Mouse (Mus musculus) liver, postnatal 0 days (tissue): ENCODE results near the gene Grid1. TPM values are rescaled to one million over a fixed set of nuclear protein-coding genes. Genes with fewer than 3 reads are reported as not detected.

ENCODE experiments used
- ATAC-seq: fragments of 200-750 bp; cut with Nextera tagmentation; 2 replicates; pipeline ENCODE4 v1.8.0; 2017; ENCODE audit warnings: mild to moderate bottlenecking, moderate library complexity
- DNase-seq: peaks from one replicate; pipeline ENCODE4 v3.0.0-alpha.2; 2016
- H3K27ac ChIP-seq: fragments of 300-500 bp; sonication (generic); 2 replicates; pipeline ENCODE4 v1.5.1; 2014; ENCODE audit warnings: antibody characterized with exemption, moderate library complexity, mild to moderate bottlenecking, low read depth
- H3K27me3 ChIP-seq: fragments of 300-500 bp; sonication (generic); 2 replicates; pipeline ENCODE4 v1.6.1; 2014; ENCODE audit warnings: low read length, control low read depth, mixed read lengths; ENCODE audit not compliant: insufficient read depth
- H3K36me3 ChIP-seq: fragments of 300-500 bp; sonication (generic); replicated peaks from 2 replicates; pipeline ENCODE4 v1.6.1; 2014; ENCODE audit warnings: mild to moderate bottlenecking, control low read depth, low read length, moderate library complexity, mixed read lengths; ENCODE audit not compliant: insufficient read depth
- H3K4me1 ChIP-seq: fragments of 300-500 bp; sonication (generic); 2 replicates; pipeline ENCODE4 v1.6.1; 2014; ENCODE audit warnings: antibody characterized with exemption, mild to moderate bottlenecking, control low read depth; ENCODE audit not compliant: insufficient read depth
- H3K4me2 ChIP-seq: fragments of 300-500 bp; sonication (generic); 2 replicates; pipeline ENCODE4 v1.6.1; 2014; ENCODE audit warnings: low read depth, mild to moderate bottlenecking, low read length, moderate library complexity, mixed read lengths
- H3K4me3 ChIP-seq: fragments of 300-500 bp; sonication (generic); 2 replicates; pipeline ENCODE4 v1.5.1; 2014; ENCODE audit warnings: low read depth, low read length
- H3K9ac ChIP-seq: fragments of 300-500 bp; sonication (generic); replicated peaks from 2 replicates; pipeline ENCODE4 v1.6.1; 2014; ENCODE audit warnings: mild to moderate bottlenecking, moderate library complexity
- H3K9me3 ChIP-seq: fragments of 300-500 bp; sonication (generic); 2 replicates; pipeline ENCODE4 v1.6.1; 2016; ENCODE audit warnings: mild to moderate bottlenecking, control low read depth, low read length, mixed read lengths
- CTCF ChIP-seq: sonication (generic); IDR thresholded peaks from 2 replicates; pipeline ENCODE4 v1.5.1; 2016; ENCODE audit warnings: antibody characterized with exemption, low read depth
- EP300 ChIP-seq: IDR thresholded peaks from 2 replicates; pipeline ENCODE4 v1.6.1; 2016; ENCODE audit warnings: antibody characterized with exemption, low read depth, mild to moderate bottlenecking
- WGBS: fragments of 180-500 bp; shearing (Covaris S2); extraction: QIAGEN DNeasy Blood & Tissue Kit; methylation state at CpG from one replicate; pipeline ENCODE4 v1.1.7; 2014; ENCODE audit not compliant: insufficient replicate concordance; 5-methylcytosine and 5-hydroxymethylcytosine counted together
- polyA plus RNA-seq: library from polyadenylated mRNA; unstranded; fragments of >200 nt; fragmentation: Nextera tagmentation; extraction: Ambion mirVana; gene quantifications from 2 replicates; pipeline ENCODE4 v1.2.1, GENCODE M21; 2015

Gene Grid1
- polyA plus RNA-seq, 1 experiment from 2014 or later, result not detected

DNA sequence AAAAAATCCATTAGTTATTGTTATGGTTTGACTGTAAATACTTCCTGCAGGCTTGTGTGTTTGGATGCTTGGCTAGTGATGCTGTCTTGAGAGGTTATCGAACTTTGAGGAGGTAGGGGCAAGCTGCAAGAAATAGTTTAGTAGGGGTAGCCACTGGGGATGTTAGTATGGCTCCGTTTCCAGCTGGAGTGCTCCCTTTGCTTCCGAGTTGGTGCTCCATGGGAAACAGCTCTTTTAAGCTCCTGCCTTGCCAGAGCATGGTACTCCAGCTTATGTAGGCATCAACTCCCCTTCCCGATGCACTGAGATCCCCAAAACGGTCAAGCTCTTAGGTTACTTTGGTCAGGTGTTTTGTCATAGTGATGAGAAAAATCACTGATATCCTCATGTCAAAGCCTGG, 407.7 kb downstream of the Grid1 start:
- H3K4me3 ChIP-seq, result no peak overlapping the region
- H3K9me3 ChIP-seq, result no peaks in the 10 kb centered on the region
- TF ChIP-seq EP300, result no peak
- no peak overlapping the region for H3K9ac ChIP-seq
- H3K4me1 ChIP-seq, result no peaks in the 10 kb centered on the region
- H3K27ac ChIP-seq, result no peak overlapping the region
- ATAC-seq (no peak), DNase-seq (no peak)
- no peaks in the 10 kb centered on the region for H3K36me3 ChIP-seq
- WGBS, result 73% methylated on average over 5 of the region's 5 CpGs
- H3K4me2 ChIP-seq, result no peak overlapping the region
- no peaks in the 10 kb centered on the region for H3K27me3 ChIP-seq

DNA sequence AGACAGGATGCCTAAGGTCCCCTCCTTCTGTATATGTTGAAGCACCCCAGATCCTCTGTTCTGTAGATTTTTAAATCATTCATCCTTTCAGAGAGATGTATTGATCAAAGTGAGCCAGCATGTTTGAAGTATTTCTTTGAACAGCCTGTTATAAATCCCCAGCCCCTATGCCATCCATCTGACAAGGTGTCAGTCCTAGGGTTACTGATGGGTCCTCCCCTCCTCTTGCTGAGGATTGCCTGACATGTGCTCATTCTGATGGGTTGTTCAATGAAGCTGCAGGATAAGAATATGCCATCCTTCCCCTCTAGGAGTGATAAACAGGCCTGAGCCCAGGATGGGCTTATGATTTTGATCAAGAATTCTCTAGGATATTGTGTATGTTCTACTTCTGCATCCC, 411.5 kb downstream of the Grid1 start:
- H3K27ac ChIP-seq, result no peak overlapping the region
- no peaks in the 10 kb centered on the region for H3K36me3 ChIP-seq
- no peak overlapping the region for H3K9ac ChIP-seq
- ATAC-seq (no peak), DNase-seq (no peak)
- no peak overlapping the region for H3K4me3 ChIP-seq
- no peaks in the 10 kb centered on the region for H3K4me1 ChIP-seq
- no peaks in the 10 kb centered on the region for H3K9me3 ChIP-seq
- H3K27me3 ChIP-seq, result no peaks in the 10 kb centered on the region
- H3K4me2 ChIP-seq, result no peak overlapping the region
- TF ChIP-seq CTCF (no peak), EP300 (no peak)

- H3K4me3 ChIP-seq, result no peak overlapping the region
- H3K9me3 ChIP-seq, result no peaks in the 10 kb centered on the region
- H3K9ac ChIP-seq, result no peak overlapping the region
- H3K4me2 ChIP-seq, result no peak overlapping the region
- no peaks in the 10 kb centered on the region for H3K27me3 ChIP-seq
- no peaks in the 10 kb centered on the region for H3K36me3 ChIP-seq
- H3K27ac ChIP-seq, result no peak overlapping the region
- TF ChIP-seq EP300, result no peak
- TF ChIP-seq CTCF, result no peak
- ATAC-seq (no peak), DNase-seq (no peak)
- WGBS, result 73% methylated on average over 6 of the region's 6 CpGs
- no peaks in the 10 kb centered on the region for H3K4me1 ChIP-seq
Measured at GRCm38 (mm10) chr14:35242882-35243281, 423.0 kb downstream of the Grid1 start.

- H3K4me2 ChIP-seq, result no peak overlapping the region
- H3K27me3 ChIP-seq, result no peaks in the 10 kb centered on the region
- no peaks in the 10 kb centered on the region for H3K4me1 ChIP-seq
- no peak for DNase-seq
- no peak overlapping the region for H3K4me3 ChIP-seq
- no peaks in the 10 kb centered on the region for H3K9me3 ChIP-seq
- TF ChIP-seq EP300, result no peak
- no peak for TF ChIP-seq CTCF
- ATAC-seq, result no peak
- 78% methylated on average over 7 of the region's 7 CpGs for WGBS
- no peak overlapping the region for H3K9ac ChIP-seq
- H3K36me3 ChIP-seq, result no peaks in the 10 kb centered on the region
- H3K27ac ChIP-seq, result no peak overlapping the region
Measured at GRCm38 (mm10) chr14:35244776-35245548, 425.1 kb downstream of the Grid1 start.

DNA sequence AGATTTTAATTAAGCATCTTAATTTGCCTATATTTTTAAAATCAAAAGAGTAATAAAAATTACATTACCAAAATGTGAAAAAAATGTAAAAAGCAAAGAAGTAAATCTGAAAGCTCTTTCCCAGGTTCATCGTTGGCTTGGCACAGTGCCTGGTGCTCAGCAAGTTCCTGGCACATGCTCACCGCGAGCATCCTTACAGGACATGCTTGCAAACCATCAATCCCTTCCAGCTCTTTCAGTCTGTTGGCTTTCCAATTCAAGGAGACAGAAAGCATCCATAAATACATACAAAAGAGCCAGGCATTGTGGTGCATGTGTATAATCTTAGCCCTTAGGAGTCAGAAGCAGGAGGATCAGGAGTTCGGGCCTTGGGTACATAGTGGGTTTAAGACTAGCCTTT, 430.5 kb downstream of the Grid1 start:
- 79% methylated on average over 4 of the region's 4 CpGs for WGBS

GRCm38 (mm10) chr14:35254477-35254876, 434.6 kb downstream of the Grid1 start:
- Histone ChIP-seq H3K9me3 (no peaks in the 10 kb centered on the region), H3K4me3 (no peak overlapping the region), H3K36me3 (no peaks in the 10 kb centered on the region), H3K27me3 (no peaks in the 10 kb centered on the region), H3K4me2 (no peak overlapping the region), H3K4me1 (no peaks in the 10 kb centered on the region), H3K27ac (no peak overlapping the region), H3K9ac (no peak overlapping the region)
- WGBS, result 54% methylated on average over 2 of the region's 2 CpGs
- TF ChIP-seq CTCF (no peak), EP300 (no peak)
- ATAC-seq (no peak), DNase-seq (no peak)

More for the DNA sequence above, 430.5 kb downstream of the Grid1 start:
- Histone ChIP-seq H3K27me3 (no peaks in the 10 kb centered on the region), H3K27ac (no peak overlapping the region), H3K4me2 (no peak overlapping the region), H3K9me3 (no peaks in the 10 kb centered on the region), H3K4me1 (no peaks in the 10 kb centered on the region), H3K9ac (no peak overlapping the region), H3K36me3 (no peaks in the 10 kb centered on the region), H3K4me3 (no peak overlapping the region)
- DNase-seq (no peak), ATAC-seq (no peak)
- TF ChIP-seq EP300, result no peak
- no peak for TF ChIP-seq CTCF

DNA sequence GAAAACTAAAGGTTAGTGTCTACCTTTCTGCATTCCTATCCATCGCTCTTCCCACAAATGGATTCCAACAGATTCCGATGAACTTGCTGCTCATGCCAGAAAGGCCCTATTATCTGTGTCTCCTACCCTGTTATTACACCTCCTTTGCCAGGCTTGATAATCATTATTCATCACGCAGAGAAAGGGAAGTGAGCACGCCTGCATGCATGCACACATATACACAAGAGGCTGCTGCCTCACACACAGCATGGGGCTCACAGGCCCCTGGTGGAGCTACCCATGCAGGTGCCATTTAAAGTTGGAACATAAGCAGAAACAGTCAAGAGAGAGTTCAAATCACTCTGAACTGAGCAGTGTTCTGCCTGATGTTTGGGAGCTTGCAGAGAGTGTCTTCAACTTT, 450.4 kb downstream of the Grid1 start:
- WGBS, result 78% methylated on average over 4 of the region's 4 CpGs
- Histone ChIP-seq H3K36me3 (no peaks in the 10 kb centered on the region), H3K4me2 (no peak overlapping the region), H3K27ac (no peak overlapping the region), H3K4me1 (no peaks in the 10 kb centered on the region), H3K9me3 (no peaks in the 10 kb centered on the region), H3K27me3 (no peaks in the 10 kb centered on the region), H3K9ac (no peak overlapping the region), H3K4me3 (no peak overlapping the region)
- no peak for TF ChIP-seq CTCF
- TF ChIP-seq EP300, result no peak
- ATAC-seq (no peak), DNase-seq (no peak)
